Mouse (Mus musculus) forebrain, embryonic 13.5 days (tissue): Measurements from ENCODE around the gene Bcr. TPM values are rescaled to one million over a fixed set of nuclear protein-coding genes. Genes with fewer than 3 reads are reported as not detected.
A peak's percentile ranks its signal among the peaks of the same experiment; 100 is the strongest.

Source experiments
- ATAC-seq: fragments of 200-750 bp; cut with Nextera tagmentation; 2 replicates; pipeline ENCODE4 v1.8.0; 2017
- H3K27ac ChIP-seq: fragments of 300-500 bp; sonication (generic); 2 replicates; pipeline ENCODE4 v1.5.1; 2015; ENCODE audit warnings: inconsistent platforms, mild to moderate bottlenecking, moderate library complexity
- H3K27me3 ChIP-seq: fragments of 300-500 bp; sonication (generic); 2 replicates; pipeline ENCODE4 v1.6.1; 2015; ENCODE audit warnings: mild to moderate bottlenecking, inconsistent platforms
- H3K36me3 ChIP-seq: fragments of 300-500 bp; sonication (generic); 2 replicates; pipeline ENCODE4 v1.6.1; 2015; ENCODE audit warnings: mild to moderate bottlenecking, inconsistent platforms; ENCODE audit not compliant: poor library complexity, severe bottlenecking
- H3K4me1 ChIP-seq: fragments of 300-500 bp; sonication (generic); 2 replicates; pipeline ENCODE4 v1.6.1; 2015; ENCODE audit warnings: inconsistent platforms
- H3K4me2 ChIP-seq: fragments of 300-500 bp; sonication (generic); 2 replicates; pipeline ENCODE4 v1.6.1; 2015; ENCODE audit warnings: inconsistent platforms, mild to moderate bottlenecking, moderate library complexity
- H3K4me3 ChIP-seq: fragments of 300-500 bp; sonication (generic); 2 replicates; pipeline ENCODE4 v1.5.1; 2015; ENCODE audit warnings: mild to moderate bottlenecking, inconsistent platforms
- H3K9ac ChIP-seq: fragments of 300-500 bp; sonication (generic); 2 replicates; pipeline ENCODE4 v1.6.1; 2015; ENCODE audit warnings: mild to moderate bottlenecking, inconsistent platforms
- H3K9me3 ChIP-seq: fragments of 300-500 bp; sonication (generic); replicated peaks from 2 replicates; pipeline ENCODE4 v1.6.1; 2016; ENCODE audit warnings: inconsistent platforms
- WGBS: fragments of 180-500 bp; shearing (Covaris S2); methylation state at CpG from one replicate; pipeline ENCODE4 v1.1.7; 2015; 5-methylcytosine and 5-hydroxymethylcytosine counted together
- polyA plus RNA-seq: library from polyadenylated mRNA; unstranded; fragments of >200 nt; fragmentation: Nextera tagmentation; extraction: Ambion mirVana; gene quantifications from 2 replicates; pipeline ENCODE4 v1.2.1, GENCODE M21; 2015

The Bcr gene
- polyA plus RNA-seq, 1 experiment from 2014 or later: 11.5 TPM

GRCm38 (mm10) chr10:75058761-75059395, 1.5 kb upstream of the Bcr start:
- no peak overlapping the region for H3K9ac ChIP-seq
- WGBS: 12% methylated on average over 9 of the region's 9 CpGs
- no peak for ATAC-seq
- no peak overlapping the region for H3K27ac ChIP-seq
- H3K27me3 ChIP-seq: no peaks in the 10 kb centered on the region
- peak overlapping the region; percentile 95; the same call in 1 of the 2 replicates for H3K4me2 ChIP-seq
- H3K9me3 ChIP-seq: no peaks in the 10 kb centered on the region
- no peaks in the 10 kb centered on the region for H3K36me3 ChIP-seq
- H3K4me3 ChIP-seq: no peak overlapping the region
- H3K4me1 ChIP-seq: peaks cover 54% of the 10 kb centered on the region

GRCm38 (mm10) chr10:75059396-75059795, 996 bp upstream of the Bcr start:
- under 1% methylated on average over 11 of the region's 11 CpGs for WGBS
- H3K4me2 ChIP-seq: peak overlapping the region; percentile 95
- no peaks in the 10 kb centered on the region for H3K27me3 ChIP-seq
- H3K27ac ChIP-seq: no peak overlapping the region
- H3K4me1 ChIP-seq: peaks cover 59% of the 10 kb centered on the region
- peaks cover 1% of the 10 kb centered on the region; the same call in 1 of the 2 replicates for H3K36me3 ChIP-seq
- H3K9me3 ChIP-seq: no peaks in the 10 kb centered on the region
- no peak overlapping the region for H3K9ac ChIP-seq
- ATAC-seq: peak; percentile 28
- peak overlapping the region; percentile 90; the same call in 1 of the 2 replicates for H3K4me3 ChIP-seq

GRCm38 (mm10) chr10:75060843-75061235, 447 bp downstream of the Bcr start:
- H3K9me3 ChIP-seq: no peaks in the 10 kb centered on the region
- H3K36me3 ChIP-seq: peaks cover 11% of the 10 kb centered on the region; the same call in 1 of the 2 replicates
- peak overlapping the region; percentile 95 for H3K4me2 ChIP-seq
- under 1% methylated on average over 36 of the region's 48 CpGs for WGBS
- H3K9ac ChIP-seq: peak overlapping the region; percentile 90
- peaks cover 71% of the 10 kb centered on the region for H3K4me1 ChIP-seq
- ATAC-seq: peak; percentile 51
- H3K4me3 ChIP-seq: peak overlapping the region; percentile 90
- no peaks in the 10 kb centered on the region for H3K27me3 ChIP-seq
- H3K27ac ChIP-seq: peak overlapping the region; percentile 82

GRCm38 (mm10) chr10:75061341-75062188, 1.2 kb downstream of the Bcr start:
- WGBS: 1% methylated on average over 71 of the region's 71 CpGs
- Histone ChIP-seq H3K27me3 (no peaks in the 10 kb centered on the region), H3K9ac (peak overlapping the region; percentile 90), H3K4me1 (peaks cover 71% of the 10 kb centered on the region), H3K4me2 (peak overlapping the region; percentile 95), H3K4me3 (peak overlapping the region; percentile 90), H3K27ac (peak overlapping the region; percentile 82; the same call in 1 of the 2 replicates), H3K9me3 (no peaks in the 10 kb centered on the region), H3K36me3 (peaks cover 14% of the 10 kb centered on the region; the same call in 1 of the 2 replicates)
- no peak for ATAC-seq

GRCm38 (mm10) chr10:75062189-75062561, 1.8 kb downstream of the Bcr start:
- ATAC-seq: no peak
- no peaks in the 10 kb centered on the region for H3K9me3 ChIP-seq
- H3K4me2 ChIP-seq: peak overlapping the region; percentile 95
- H3K27me3 ChIP-seq: no peaks in the 10 kb centered on the region
- 10% methylated on average over 6 of the region's 6 CpGs for WGBS
- H3K36me3 ChIP-seq: peaks cover 16% of the 10 kb centered on the region; the same call in 1 of the 2 replicates
- H3K9ac ChIP-seq: peak overlapping the region; percentile 90
- no peak overlapping the region for H3K27ac ChIP-seq
- H3K4me3 ChIP-seq: peak overlapping the region; percentile 90
- peaks cover 71% of the 10 kb centered on the region for H3K4me1 ChIP-seq

GRCm38 (mm10) chr10:75062621-75063020, 2.2 kb downstream of the Bcr start:
- H3K27ac ChIP-seq: no peak overlapping the region
- no peak for ATAC-seq
- H3K4me2 ChIP-seq: peak overlapping the region; percentile 95
- H3K27me3 ChIP-seq: no peaks in the 10 kb centered on the region
- H3K9me3 ChIP-seq: no peaks in the 10 kb centered on the region
- H3K4me3 ChIP-seq: peak overlapping the region; percentile 90
- peaks cover 76% of the 10 kb centered on the region for H3K4me1 ChIP-seq
- peaks cover 16% of the 10 kb centered on the region; the same call in 1 of the 2 replicates for H3K36me3 ChIP-seq
- peak overlapping the region; percentile 90 for H3K9ac ChIP-seq
- WGBS: 47% methylated on average over 6 of the region's 6 CpGs

- peaks cover 84% of the 10 kb centered on the region for H3K4me1 ChIP-seq
- H3K27me3 ChIP-seq: no peaks in the 10 kb centered on the region
- peak overlapping the region; percentile 60 for H3K9ac ChIP-seq
- no peaks in the 10 kb centered on the region for H3K9me3 ChIP-seq
- WGBS: 43% methylated on average over 12 of the region's 12 CpGs
- peak overlapping the region; percentile 95 for H3K4me2 ChIP-seq
- ATAC-seq: no peak
- peaks cover 16% of the 10 kb centered on the region; the same call in 1 of the 2 replicates for H3K36me3 ChIP-seq
- peak overlapping the region; percentile 90 for H3K4me3 ChIP-seq
- no peak overlapping the region for H3K27ac ChIP-seq
These were observed 3.0 kb downstream of the Bcr start for GRCm38 (mm10) chr10:75063301-75063965.

GRCm38 (mm10) chr10:75065691-75066090, 5.3 kb downstream of the Bcr start:
- Histone ChIP-seq H3K9me3 (no peaks in the 10 kb centered on the region), H3K27ac (no peak overlapping the region), H3K4me1 (peaks cover 87% of the 10 kb centered on the region), H3K36me3 (peaks cover 16% of the 10 kb centered on the region; the same call in 1 of the 2 replicates), H3K4me3 (no peak overlapping the region), H3K4me2 (peak overlapping the region; percentile 95), H3K9ac (no peak overlapping the region), H3K27me3 (no peaks in the 10 kb centered on the region)
- 71% methylated on average over 6 of the region's 6 CpGs for WGBS
- ATAC-seq: no peak

- Histone ChIP-seq H3K36me3 (peaks cover 16% of the 10 kb centered on the region; the same call in 1 of the 2 replicates), H3K4me2 (no peak overlapping the region), H3K4me3 (no peak overlapping the region), H3K27ac (no peak overlapping the region), H3K27me3 (no peaks in the 10 kb centered on the region), H3K4me1 (peaks cover 85% of the 10 kb centered on the region), H3K9ac (no peak overlapping the region), H3K9me3 (no peaks in the 10 kb centered on the region)
- ATAC-seq: no peak
These were observed 7.1 kb downstream of the Bcr start for GRCm38 (mm10) chr10:75067446-75067845.

GRCm38 (mm10) chr10:75068086-75068485, 7.7 kb downstream of the Bcr start:
- Histone ChIP-seq H3K4me1 (peaks cover 79% of the 10 kb centered on the region), H3K36me3 (peaks cover 16% of the 10 kb centered on the region; the same call in 1 of the 2 replicates), H3K9ac (no peak overlapping the region), H3K27ac (no peak overlapping the region), H3K4me2 (no peak overlapping the region), H3K4me3 (no peak overlapping the region), H3K9me3 (no peaks in the 10 kb centered on the region), H3K27me3 (no peaks in the 10 kb centered on the region)
- WGBS: 51% methylated on average over 2 of the region's 2 CpGs
- no peak for ATAC-seq

- H3K27me3 ChIP-seq: no peaks in the 10 kb centered on the region
- H3K9ac ChIP-seq: no peak overlapping the region
- 0 out of 2 replicates have a peak overlapping the region, but pooled peaks have one; percentile 7 for H3K4me2 ChIP-seq
- H3K36me3 ChIP-seq: peaks cover 16% of the 10 kb centered on the region; the same call in 1 of the 2 replicates
- no peaks in the 10 kb centered on the region for H3K9me3 ChIP-seq
- no peak for ATAC-seq
- H3K4me3 ChIP-seq: no peak overlapping the region
- peaks cover 72% of the 10 kb centered on the region for H3K4me1 ChIP-seq
- no peak overlapping the region for H3K27ac ChIP-seq
- 65% methylated on average over 12 of the region's 12 CpGs for WGBS
These were observed 8.4 kb downstream of the Bcr start for GRCm38 (mm10) chr10:75068624-75069328.
